Mouse (Mus musculus) T-helper 1 cell (primary cell): ENCODE data around the gene Arfgef2.
"Not testable (repeated sequence)": the region's sequence is repeated elsewhere in the genome, so short reads cannot be mapped to it uniquely, and the experiment has no call there.

ENCODE experiments used
- in situ Hi-C: fragments of 300-600 bp; cut with MboI, MseI; formaldehyde crosslinking; loops from one replicate; pipeline ENCODE4 v1.15.1; 2025; ENCODE audit warnings: high pct_unique_total_duplicates

Gene Arfgef2

DNA sequence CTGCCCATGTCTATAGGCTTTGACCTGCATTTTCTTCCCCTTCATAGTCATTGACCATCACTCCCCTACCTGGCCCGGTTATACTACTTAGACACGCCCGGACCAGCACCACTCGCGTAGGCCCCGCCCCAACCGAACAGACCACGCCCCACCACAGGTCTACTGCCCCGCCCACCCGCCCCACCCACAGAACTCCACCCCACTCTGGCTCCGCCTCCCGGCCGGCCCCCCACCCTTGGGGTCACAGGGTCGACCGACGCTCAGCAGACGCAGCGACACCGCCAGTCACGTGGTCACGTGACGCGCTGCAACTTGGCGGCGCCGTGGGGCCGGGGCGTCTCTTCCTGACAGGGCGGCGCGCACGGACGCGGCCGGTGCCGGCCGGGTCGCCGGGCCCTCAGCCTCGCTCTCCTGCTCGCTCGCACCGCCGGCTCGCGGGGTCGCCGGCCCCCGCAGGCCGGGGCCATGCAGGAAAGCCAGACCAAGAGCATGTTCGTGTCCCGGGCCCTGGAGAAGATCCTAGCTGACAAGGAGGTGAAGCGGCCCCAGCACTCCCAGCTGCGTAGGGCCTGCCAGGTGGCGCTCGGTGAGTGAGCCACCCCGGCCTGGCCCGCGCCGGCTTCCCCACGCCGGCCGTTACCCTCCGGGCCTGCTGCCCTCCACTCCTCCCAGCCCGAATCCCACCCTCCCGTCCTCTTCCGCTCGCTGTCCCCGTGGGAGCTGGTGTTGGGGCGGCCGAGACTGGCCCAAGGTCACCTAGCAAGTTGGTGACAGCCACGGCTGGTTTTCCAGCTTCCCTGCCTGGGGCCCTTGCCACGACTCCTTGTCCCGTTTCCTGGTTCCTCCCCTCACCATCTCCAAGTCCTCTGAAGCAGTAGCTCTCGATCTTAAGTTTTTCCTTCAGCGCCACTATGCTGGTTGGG lies at the start of gene Arfgef2:
Arfgef2 (plus strand) TSS at position 339 of the 923 bp plus-strand sequence.
- in situ Hi-C loops, result no loop called here

DNA sequence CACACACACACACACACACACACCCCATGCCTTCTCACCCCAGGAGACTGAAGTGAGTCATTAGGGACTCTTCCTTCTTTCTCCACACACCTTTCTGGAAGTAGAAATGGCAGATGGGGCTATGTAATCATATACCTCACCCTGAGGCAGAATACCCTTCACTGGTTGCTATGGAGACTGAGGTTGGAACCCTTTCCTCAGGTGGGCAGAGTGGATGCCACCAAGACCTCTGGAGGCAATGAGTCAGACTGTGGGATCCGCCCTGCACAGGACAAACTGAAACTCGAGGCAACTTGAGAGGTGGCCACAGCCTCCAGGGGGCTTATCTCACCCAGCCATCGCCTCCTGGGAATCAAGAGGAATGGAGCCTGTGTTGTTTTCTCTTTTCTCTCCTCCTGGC lies 47.4 kb upstream of the Arfgef2 start:
- in situ Hi-C loops, result no loop called here

- in situ Hi-C loops, result no loop called here
Measured at GRCm38 (mm10) chr2:166764051-166764450, 41.3 kb upstream of the Arfgef2 start.

- in situ Hi-C loops, result no loop called here
Measured at GRCm38 (mm10) chr2:166767591-166767990, 37.8 kb upstream of the Arfgef2 start.

DNA sequence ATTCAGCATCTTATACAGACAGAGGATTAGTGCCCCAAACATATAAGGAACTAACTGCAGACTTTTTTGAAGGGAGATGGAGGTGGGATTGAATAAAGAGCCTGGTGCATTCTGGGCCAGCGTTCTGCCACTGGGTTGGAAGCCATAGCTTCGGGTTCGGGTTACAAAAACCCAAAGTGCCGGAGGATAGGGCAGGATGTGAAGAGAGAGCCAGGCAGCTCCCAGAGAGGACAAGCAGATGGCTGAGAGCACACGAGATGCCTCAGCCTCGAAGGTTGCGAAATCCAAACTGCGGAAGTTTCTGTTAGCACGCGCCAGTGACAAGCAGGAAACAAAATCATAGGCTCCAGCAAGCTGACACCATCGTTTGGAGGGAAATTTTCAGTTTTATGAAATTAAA lies 34.0 kb upstream of the Arfgef2 start:
- in situ Hi-C loops, result no loop called here

- in situ Hi-C loops, result no loop called here
Measured at GRCm38 (mm10) chr2:166773587-166773986, 31.8 kb upstream of the Arfgef2 start.

GRCm38 (mm10) chr2:166774275-166774674 lies 31.1 kb upstream of the Arfgef2 start:
- in situ Hi-C loops, result no loop called here

DNA sequence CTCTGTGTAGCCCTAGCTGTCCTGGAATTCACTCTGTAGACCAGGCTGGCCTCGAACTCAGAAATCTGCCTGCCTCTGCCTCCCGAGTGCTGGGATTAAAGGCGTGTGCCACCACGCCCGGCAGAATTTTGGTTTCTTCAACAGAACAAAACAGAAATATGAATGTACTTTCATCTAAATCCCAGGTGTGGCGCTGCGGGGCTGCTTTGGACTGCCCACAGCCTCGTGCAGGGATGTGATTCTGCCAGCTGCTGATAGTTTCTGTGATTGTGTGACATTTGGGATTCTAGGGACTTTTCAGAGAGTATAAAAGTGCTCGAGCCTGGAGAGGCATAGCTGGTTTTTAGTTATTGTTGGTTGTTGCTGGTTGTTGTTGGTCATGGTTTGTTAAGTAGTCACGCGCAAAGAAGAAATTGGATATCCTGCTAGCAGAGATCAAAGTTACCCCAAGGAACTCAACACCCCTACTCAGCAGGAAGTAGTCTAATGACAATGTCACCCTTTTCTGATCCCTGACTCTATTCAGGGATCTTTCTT lies 30.0 kb upstream of the Arfgef2 start:
- in situ Hi-C loops, result no loop called here

DNA sequence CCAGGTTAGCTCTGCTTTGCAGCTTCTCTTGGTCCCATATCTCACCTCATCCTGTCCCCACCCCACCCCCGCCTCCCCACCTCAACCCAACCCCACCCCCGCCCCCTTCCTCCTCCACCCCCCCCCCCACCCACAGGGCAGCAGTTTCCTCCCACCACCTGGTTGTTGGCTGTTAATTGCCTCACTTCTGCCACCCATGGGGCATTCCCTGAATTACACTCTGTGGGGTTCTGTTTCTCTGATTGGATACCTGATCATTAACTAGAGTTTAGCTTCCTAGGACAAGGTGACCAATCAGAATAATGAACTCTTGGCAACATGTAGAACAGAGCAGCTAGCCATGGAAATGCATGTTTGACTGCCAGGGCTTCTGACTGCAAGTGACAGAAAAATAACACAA lies 29.1 kb upstream of the Arfgef2 start:
- in situ Hi-C loops, result no loop called here

- in situ Hi-C loops, result loop anchor here (5.0 kb wide), 1 partner anchor 183 kb away; no protein-coding TSS in a partner anchor
Measured at GRCm38 (mm10) chr2:166779956-166780355, 25.4 kb upstream of the Arfgef2 start.

- in situ Hi-C loops, result loop anchor here (5.0 kb wide), 1 partner anchor 184 kb away; no protein-coding TSS in a partner anchor
Measured at GRCm38 (mm10) chr2:166780980-166781578, 24.3 kb upstream of the Arfgef2 start.

DNA sequence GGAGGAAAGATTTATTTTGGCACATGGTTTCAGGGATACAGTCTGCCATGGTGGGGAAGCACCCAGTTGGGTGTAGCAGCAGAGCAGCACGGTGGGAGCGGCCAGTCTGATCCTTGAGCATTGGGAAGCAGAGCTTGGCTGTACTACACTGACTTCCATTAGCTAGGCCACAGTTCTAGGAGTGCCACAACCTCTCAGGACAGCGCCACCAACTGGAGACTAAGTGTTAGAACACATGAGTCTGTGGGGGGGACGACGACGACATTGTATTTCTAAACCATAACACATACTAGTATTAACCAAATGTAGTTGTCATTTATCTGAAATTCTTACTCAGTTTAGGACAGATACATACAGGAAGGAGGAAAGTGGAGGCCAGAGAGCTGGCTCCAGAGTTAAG lies 21.0 kb upstream of the Arfgef2 start:
- in situ Hi-C loops, result loop anchor here (5.0 kb wide), 1 partner anchor 187 kb away; no protein-coding TSS in a partner anchor

GRCm38 (mm10) chr2:166786353-166787004 lies 18.9 kb upstream of the Arfgef2 start:
- in situ Hi-C loops, result no loop called here

DNA sequence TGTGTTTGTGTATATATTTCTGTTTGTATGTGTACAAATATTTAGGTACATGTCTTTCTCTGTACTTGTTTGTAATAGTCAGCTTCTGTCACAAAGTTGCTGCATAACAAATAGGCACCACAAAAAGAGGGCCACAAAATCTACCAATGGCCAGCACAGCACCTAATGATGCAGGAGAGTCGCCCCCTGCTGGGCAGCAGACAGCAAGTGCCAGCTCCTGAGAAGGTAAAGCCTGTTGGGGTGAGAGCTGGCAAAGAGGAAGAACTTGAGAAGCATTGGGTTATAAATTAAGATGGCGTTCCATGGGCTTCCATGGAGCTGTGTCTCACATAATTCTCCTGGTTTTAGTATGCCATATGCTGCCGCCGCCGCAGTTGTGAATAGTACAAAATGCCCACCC lies 13.7 kb upstream of the Arfgef2 start:
- in situ Hi-C loops, result no loop called here

GRCm38 (mm10) chr2:166792355-166792754 lies 13.0 kb upstream of the Arfgef2 start, which contains the start of gene Trp53rkb:
Gene Trp53rkb (plus strand): TSS chr2:166792531.
- in situ Hi-C loops, result no loop called here

GRCm38 (mm10) chr2:166793542-166794214 lies 11.7 kb upstream of the Arfgef2 start:
- in situ Hi-C loops, result not testable (repeated sequence)

DNA sequence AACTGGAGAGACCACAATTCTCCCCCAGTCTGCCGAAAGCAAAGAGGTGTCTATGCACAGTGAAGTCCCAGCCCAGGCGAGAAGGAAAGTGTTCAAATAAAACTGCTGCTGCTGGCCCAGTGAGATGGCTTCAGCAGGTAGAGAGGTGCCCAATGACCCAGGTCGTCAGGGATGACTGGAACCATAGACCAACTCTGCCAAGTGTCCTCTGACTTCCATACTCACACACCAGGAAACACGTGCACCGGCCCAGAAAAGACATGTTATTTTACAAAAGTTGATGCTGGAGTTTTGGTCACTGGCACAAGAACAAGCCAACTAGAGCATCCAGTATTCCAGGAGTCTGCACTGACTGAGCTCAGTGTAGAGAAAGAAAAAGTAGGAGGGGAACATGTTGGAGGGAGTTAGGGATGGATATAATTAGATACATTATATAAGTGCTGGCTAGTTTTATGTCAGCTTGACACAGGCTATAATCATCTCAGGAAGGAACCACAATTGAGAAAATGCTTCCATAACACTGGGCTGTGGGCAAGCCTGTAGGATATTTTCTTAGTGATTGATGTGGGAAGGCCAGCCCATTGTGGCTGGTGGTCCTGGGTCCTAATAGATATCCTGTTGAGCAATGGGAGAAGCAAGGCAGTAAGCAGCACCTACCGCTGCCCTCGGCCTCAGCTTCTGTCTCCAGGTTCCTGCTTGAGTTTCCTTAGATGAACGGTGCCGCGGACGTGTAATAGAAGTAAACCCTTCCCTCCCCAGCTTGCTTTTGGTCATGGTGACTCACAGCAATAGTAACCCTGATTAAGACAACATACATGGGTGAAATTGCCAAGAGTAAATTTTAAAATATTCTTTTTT lies 5.5 kb upstream of the Arfgef2 start:
- in situ Hi-C loops, result loop anchor here (5.0 kb wide), 1 partner anchor 1308 kb away; the partner anchor contains the start of gene Trp53rka

DNA sequence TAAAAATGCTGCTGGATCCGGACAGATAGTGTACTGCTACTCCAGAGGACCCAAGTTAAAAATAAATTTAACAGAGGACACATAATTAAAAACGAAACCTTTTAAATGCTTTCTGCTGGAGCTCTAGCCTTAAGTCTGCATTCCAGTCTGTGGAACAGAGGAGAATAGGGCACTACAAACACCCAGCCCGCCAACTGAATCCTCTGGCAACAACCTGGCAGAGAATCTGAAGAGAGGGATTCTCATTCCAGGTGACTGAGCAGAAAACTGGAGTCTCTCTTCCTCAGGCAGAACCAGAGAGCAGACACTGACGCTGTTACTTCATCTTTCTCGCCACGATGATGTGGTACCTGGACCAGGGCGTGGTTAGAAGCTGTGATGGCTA lies 4.9 kb upstream of the Arfgef2 start:
- in situ Hi-C loops, result no loop called here

DNA sequence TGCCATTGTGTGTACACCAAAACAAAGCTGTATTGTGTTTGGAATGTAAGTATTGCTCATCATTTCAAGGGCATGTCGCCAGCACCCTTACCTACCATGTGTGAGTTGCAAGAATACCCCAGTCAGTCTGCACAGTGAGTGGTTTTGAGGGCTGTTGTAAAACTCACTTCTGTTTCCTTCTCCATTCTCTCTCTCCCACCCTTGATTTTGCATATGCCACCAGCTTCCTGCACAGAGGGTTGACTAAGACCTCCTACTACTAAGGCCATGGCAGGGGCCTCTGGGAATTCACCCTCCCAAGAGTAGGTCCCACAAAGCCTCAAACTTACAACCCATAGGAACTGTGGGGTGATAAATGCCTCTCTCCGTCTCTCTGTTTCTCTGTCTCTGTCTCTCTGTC lies 4.0 kb upstream of the Arfgef2 start:
- in situ Hi-C loops, result no loop called here

DNA sequence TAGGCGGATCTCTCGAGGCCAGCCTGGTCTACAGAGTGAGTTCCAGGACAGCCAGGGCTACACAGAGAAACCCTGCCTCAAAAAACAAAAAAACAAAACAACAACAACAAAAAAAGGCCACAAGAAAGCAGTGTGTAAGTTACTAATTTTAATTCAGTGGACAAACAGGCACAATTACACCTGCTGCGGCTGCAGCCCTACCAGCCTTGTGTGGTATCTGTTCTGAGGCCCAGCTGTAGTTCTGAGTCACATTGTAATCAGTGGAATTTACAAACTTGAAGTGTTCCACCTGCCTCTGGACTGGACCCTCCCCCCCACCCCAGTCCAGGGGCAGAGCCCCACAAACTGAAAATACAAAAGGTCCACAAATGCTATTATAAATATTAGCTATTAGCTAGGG lies 2.1 kb upstream of the Arfgef2 start:
- in situ Hi-C loops, result no loop called here
